Mouse (Mus musculus): ENCODE data around the gene Scn3a. TPM values are rescaled to one million over a fixed set of nuclear protein-coding genes. Genes with fewer than 3 reads are reported as not detected.
A peak's percentile ranks its signal among the peaks of the same experiment; 100 is the strongest.
"Not testable (repeated sequence)": the region's sequence is repeated elsewhere in the genome, so short reads cannot be mapped to it uniquely, and the experiment has no call there.

Scn3a gene
- polyA plus RNA-seq, 1 experiment from 2014 or later: 38.0 TPM

- H3K4me2 ChIP-seq (ENCODE audit: low read length): no peak overlapping the region
- no peaks in the 10 kb centered on the region for H3K9me3 ChIP-seq (ENCODE audit: control insufficient read depth, low read length)
- no peak overlapping the region for H3K27ac ChIP-seq (ENCODE audit: low read depth, low read length)
- no peaks in the 10 kb centered on the region for H3K27me3 ChIP-seq (replicated peaks; ENCODE audit: control insufficient read depth, insufficient read depth, low read length)
- WGBS: 96% methylated on average over 6 of the region's 6 CpGs
- H3K4me1 ChIP-seq (ENCODE audit: control insufficient read depth, insufficient read depth, low read depth, low read length): no peaks in the 10 kb centered on the region
- H3K36me3 ChIP-seq (ENCODE audit: control insufficient read depth, insufficient read depth, low read length): no peaks in the 10 kb centered on the region
- ATAC-seq: no peak
- H3K4me3 ChIP-seq (ENCODE audit: low read length): no peak overlapping the region
- H3K9ac ChIP-seq (ENCODE audit: low read depth, low read length): no peak overlapping the region
Measured at GRCm38 (mm10) chr2:65453763-65454162, 113.7 kb downstream of the Scn3a start.

- H3K27ac ChIP-seq (ENCODE audit: low read depth, low read length); ATAC-seq; H3K9ac ChIP-seq (ENCODE audit: low read depth, low read length); H3K27me3 ChIP-seq (replicated peaks; ENCODE audit: control insufficient read depth, insufficient read depth, low read length); H3K4me3 ChIP-seq (ENCODE audit: low read length); H3K4me2 ChIP-seq (ENCODE audit: low read length); H3K4me1 ChIP-seq (ENCODE audit: control insufficient read depth, insufficient read depth, low read depth, low read length); H3K9me3 ChIP-seq (ENCODE audit: control insufficient read depth, low read length); H3K36me3 ChIP-seq (ENCODE audit: control insufficient read depth, insufficient read depth, low read length): not testable (repeated sequence)
- 93% methylated on average over 12 of the region's 14 CpGs for WGBS
Measured at GRCm38 (mm10) chr2:65451401-65452078, 115.9 kb downstream of the Scn3a start.

GRCm38 (mm10) chr2:65450449-65451360 lies 116.7 kb downstream of the Scn3a start:
- H3K9me3 ChIP-seq (ENCODE audit: control insufficient read depth, low read length): no peaks in the 10 kb centered on the region
- 36% methylated on average over 2 of the region's 2 CpGs for WGBS
- peak; percentile 92 for ATAC-seq
- H3K36me3 ChIP-seq (ENCODE audit: control insufficient read depth, insufficient read depth, low read length): no peaks in the 10 kb centered on the region
- no peak overlapping the region for H3K9ac ChIP-seq (ENCODE audit: low read depth, low read length)
- no peak overlapping the region for H3K27ac ChIP-seq (ENCODE audit: low read depth, low read length)
- no peak overlapping the region for H3K4me3 ChIP-seq (ENCODE audit: low read length)
- H3K4me1 ChIP-seq (ENCODE audit: control insufficient read depth, insufficient read depth, low read depth, low read length): no peaks in the 10 kb centered on the region
- H3K27me3 ChIP-seq (replicated peaks; ENCODE audit: control insufficient read depth, insufficient read depth, low read length): no peaks in the 10 kb centered on the region
- H3K4me2 ChIP-seq (ENCODE audit: low read length): no peak overlapping the region

GRCm38 (mm10) chr2:65449126-65449828 lies 118.2 kb downstream of the Scn3a start:
- Histone ChIP-seq H3K9me3 (ENCODE audit: control insufficient read depth, low read length) (no peaks in the 10 kb centered on the region), H3K4me3 (ENCODE audit: low read length) (no peak overlapping the region), H3K27me3 (replicated peaks; ENCODE audit: control insufficient read depth, insufficient read depth, low read length) (no peaks in the 10 kb centered on the region), H3K27ac (ENCODE audit: low read depth, low read length) (no peak overlapping the region), H3K36me3 (ENCODE audit: control insufficient read depth, insufficient read depth, low read length) (no peaks in the 10 kb centered on the region), H3K4me2 (ENCODE audit: low read length) (no peak overlapping the region), H3K9ac (ENCODE audit: low read depth, low read length) (no peak overlapping the region), H3K4me1 (ENCODE audit: control insufficient read depth, insufficient read depth, low read depth, low read length) (no peaks in the 10 kb centered on the region)
- no peak for ATAC-seq
- 92% methylated on average over 5 of the region's 5 CpGs for WGBS

- 80% methylated on average over 4 of the region's 4 CpGs for WGBS
- no peak overlapping the region for H3K9ac ChIP-seq (ENCODE audit: low read depth, low read length)
- peaks cover 6% of the 10 kb centered on the region for H3K4me1 ChIP-seq (ENCODE audit: control insufficient read depth, insufficient read depth, low read depth, low read length)
- H3K27me3 ChIP-seq (replicated peaks; ENCODE audit: control insufficient read depth, insufficient read depth, low read length): no peaks in the 10 kb centered on the region
- no peaks in the 10 kb centered on the region for H3K36me3 ChIP-seq (ENCODE audit: control insufficient read depth, insufficient read depth, low read length)
- H3K4me2 ChIP-seq (ENCODE audit: low read length): no peak overlapping the region
- no peak overlapping the region for H3K4me3 ChIP-seq (ENCODE audit: low read length)
- ATAC-seq: no peak
- H3K9me3 ChIP-seq (ENCODE audit: control insufficient read depth, low read length): no peaks in the 10 kb centered on the region
- no peak overlapping the region for H3K27ac ChIP-seq (ENCODE audit: low read depth, low read length)
Measured at GRCm38 (mm10) chr2:65443082-65443481, 124.3 kb downstream of the Scn3a start.

GRCm38 (mm10) chr2:65441566-65441965 lies 125.9 kb downstream of the Scn3a start:
- Histone ChIP-seq H3K9me3 (ENCODE audit: control insufficient read depth, low read length) (no peaks in the 10 kb centered on the region), H3K27ac (ENCODE audit: low read depth, low read length) (no peak overlapping the region), H3K4me3 (ENCODE audit: low read length) (no peak overlapping the region), H3K4me1 (ENCODE audit: control insufficient read depth, insufficient read depth, low read depth, low read length) (peaks cover 6% of the 10 kb centered on the region), H3K4me2 (ENCODE audit: low read length) (no peak overlapping the region), H3K36me3 (ENCODE audit: control insufficient read depth, insufficient read depth, low read length) (no peaks in the 10 kb centered on the region), H3K27me3 (replicated peaks; ENCODE audit: control insufficient read depth, insufficient read depth, low read length) (no peaks in the 10 kb centered on the region), H3K9ac (ENCODE audit: low read depth, low read length) (no peak overlapping the region)
- 29% methylated on average over 5 of the region's 5 CpGs for WGBS
- peak; percentile 67 for ATAC-seq

- Histone ChIP-seq H3K36me3 (ENCODE audit: control insufficient read depth, insufficient read depth, low read length) (no peaks in the 10 kb centered on the region), H3K9ac (ENCODE audit: low read depth, low read length) (no peak overlapping the region), H3K9me3 (ENCODE audit: control insufficient read depth, low read length) (no peaks in the 10 kb centered on the region), H3K4me3 (ENCODE audit: low read length) (no peak overlapping the region), H3K27ac (ENCODE audit: low read depth, low read length) (no peak overlapping the region), H3K27me3 (replicated peaks; ENCODE audit: control insufficient read depth, insufficient read depth, low read length) (no peaks in the 10 kb centered on the region), H3K4me2 (ENCODE audit: low read length) (no peak overlapping the region), H3K4me1 (ENCODE audit: control insufficient read depth, insufficient read depth, low read depth, low read length) (peaks cover 6% of the 10 kb centered on the region)
- ATAC-seq: no peak
- WGBS: 58% methylated on average over 6 of the region's 6 CpGs
Measured at GRCm38 (mm10) chr2:65441110-65441509, 126.3 kb downstream of the Scn3a start.

- Histone ChIP-seq H3K36me3 (ENCODE audit: control insufficient read depth, insufficient read depth, low read length) (no peaks in the 10 kb centered on the region), H3K9me3 (ENCODE audit: control insufficient read depth, low read length) (no peaks in the 10 kb centered on the region), H3K4me1 (ENCODE audit: control insufficient read depth, insufficient read depth, low read depth, low read length) (peaks cover 5% of the 10 kb centered on the region), H3K4me2 (ENCODE audit: low read length) (no peak overlapping the region), H3K27me3 (replicated peaks; ENCODE audit: control insufficient read depth, insufficient read depth, low read length) (no peaks in the 10 kb centered on the region), H3K9ac (ENCODE audit: low read depth, low read length) (no peak overlapping the region), H3K4me3 (ENCODE audit: low read length) (no peak overlapping the region), H3K27ac (ENCODE audit: low read depth, low read length) (no peak overlapping the region)
- WGBS: 83% methylated on average over 1 of the region's 1 CpGs
- ATAC-seq: no peak
Measured at GRCm38 (mm10) chr2:65436917-65437316, 130.5 kb downstream of the Scn3a start.

GRCm38 (mm10) chr2:65423501-65423900 lies 143.9 kb downstream of the Scn3a start:
- no peak for ATAC-seq
- Histone ChIP-seq H3K27me3 (replicated peaks; ENCODE audit: control insufficient read depth, insufficient read depth, low read length) (no peaks in the 10 kb centered on the region), H3K4me3 (ENCODE audit: low read length) (no peak overlapping the region)

More at GRCm38 (mm10) chr2:65423501-65423900, 143.9 kb downstream of the Scn3a start:
- Histone ChIP-seq H3K4me1 (ENCODE audit: control insufficient read depth, insufficient read depth, low read depth, low read length) (no peaks in the 10 kb centered on the region), H3K4me2 (ENCODE audit: low read length) (no peak overlapping the region), H3K27ac (ENCODE audit: low read depth, low read length) (no peak overlapping the region), H3K9me3 (ENCODE audit: control insufficient read depth, low read length) (no peaks in the 10 kb centered on the region), H3K36me3 (ENCODE audit: control insufficient read depth, insufficient read depth, low read length) (no peaks in the 10 kb centered on the region), H3K9ac (ENCODE audit: low read depth, low read length) (no peak overlapping the region)
- 58% methylated on average over 5 of the region's 5 CpGs for WGBS
